Mouse (Mus musculus): ENCODE results near the gene Ms4a6b.

- TF ChIP-seq POLR2A (IDR thresholded peaks at IDR 0.05; ENCODE audit: control insufficient read depth, low read depth, low read length), result no peak
- no peak for TF ChIP-seq CTCF (IDR thresholded peaks at IDR 0.05; ENCODE audit: control insufficient read depth, insufficient read depth, insufficient replicate concordance, low read depth, low read length)
Observed at GRCm38 (mm10) chr19:11479714-11480113, 36.6 kb upstream of the Ms4a6b start.

All from testis, adult 2 months (tissue).